Mouse (Mus musculus): ENCODE data around the gene Hpse. TPM values are rescaled to one million over a fixed set of nuclear protein-coding genes. Genes with fewer than 3 reads are reported as not detected.

The Hpse gene
- polyA plus RNA-seq, 1 experiment from 2014 or later, result 1.7 TPM

- H3K4me1 ChIP-seq (ENCODE audit: control insufficient read depth, insufficient read depth, low read length), result no peaks in the 10 kb centered on the region
- peaks cover 4% of the 10 kb centered on the region for H3K36me3 ChIP-seq (ENCODE audit: control insufficient read depth, insufficient read depth, low read length)
- DNase-seq (ENCODE audit: low spot score) (no peak), ATAC-seq (ENCODE audit: insufficient read depth, low FRiP score, low TSS enrichment) (no peak)
- H3K9me3 ChIP-seq (ENCODE audit: control insufficient read depth, low read length), result no peaks in the 10 kb centered on the region
- no peak overlapping the region for H3K9ac ChIP-seq (ENCODE audit: low read length)
- no peaks in the 10 kb centered on the region for H3K27me3 ChIP-seq (ENCODE audit: control insufficient read depth, insufficient read depth, low read length)
- WGBS, result 88% methylated on average over 6 of the region's 6 CpGs
- H3K4me3 ChIP-seq (ENCODE audit: low read depth, low read length), result no peak overlapping the region
- no peak overlapping the region for H3K4me2 ChIP-seq (ENCODE audit: low read depth)
- H3K27ac ChIP-seq (ENCODE audit: low read depth, low read length), result no peak overlapping the region
Measured at GRCm38 (mm10) chr5:100658460-100658859, 61.1 kb downstream of the Hpse start.

DNA sequence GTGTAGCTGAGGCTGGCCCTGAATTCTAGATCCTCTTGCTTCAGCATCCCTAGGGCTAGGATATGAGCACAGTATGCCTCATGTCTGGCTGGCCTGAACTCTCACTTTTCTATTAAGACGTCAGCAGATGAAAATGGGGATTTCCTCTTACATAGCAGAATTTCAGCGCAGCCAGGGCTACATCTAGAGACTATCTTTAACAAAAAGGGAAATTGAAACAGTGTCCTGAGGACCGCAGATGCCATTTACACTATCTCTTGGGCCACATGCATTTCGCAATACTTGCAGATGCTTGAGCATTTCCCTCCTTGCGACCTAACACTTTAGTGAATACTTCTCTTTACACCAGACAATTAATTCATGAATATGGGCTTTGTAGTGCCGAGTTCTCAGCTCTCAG lies 63.2 kb downstream of the Hpse start:
- Histone ChIP-seq H3K36me3 (ENCODE audit: control insufficient read depth, insufficient read depth, low read length) (peaks cover 4% of the 10 kb centered on the region), H3K4me1 (ENCODE audit: control insufficient read depth, insufficient read depth, low read length) (no peaks in the 10 kb centered on the region), H3K4me3 (ENCODE audit: low read depth, low read length) (no peak overlapping the region), H3K4me2 (ENCODE audit: low read depth) (no peak overlapping the region), H3K9ac (ENCODE audit: low read length) (no peak overlapping the region), H3K27me3 (ENCODE audit: control insufficient read depth, insufficient read depth, low read length) (no peaks in the 10 kb centered on the region), H3K27ac (ENCODE audit: low read depth, low read length) (no peak overlapping the region), H3K9me3 (ENCODE audit: control insufficient read depth, low read length) (no peaks in the 10 kb centered on the region)
- ATAC-seq (ENCODE audit: insufficient read depth, low FRiP score, low TSS enrichment) (no peak), DNase-seq (ENCODE audit: low spot score) (no peak)
- WGBS, result 86% methylated on average over 6 of the region's 6 CpGs

GRCm38 (mm10) chr5:100652327-100652726 lies 67.2 kb downstream of the Hpse start:
- no peak for ATAC-seq (ENCODE audit: insufficient read depth, low FRiP score, low TSS enrichment)

GRCm38 (mm10) chr5:100651486-100651885 lies 68.0 kb downstream of the Hpse start:
- no peak for ATAC-seq (ENCODE audit: insufficient read depth, low FRiP score, low TSS enrichment)
- Histone ChIP-seq H3K9me3 (ENCODE audit: control insufficient read depth, low read length) (no peaks in the 10 kb centered on the region), H3K27ac (ENCODE audit: low read depth, low read length) (no peak overlapping the region), H3K4me1 (ENCODE audit: control insufficient read depth, insufficient read depth, low read length) (no peaks in the 10 kb centered on the region), H3K36me3 (ENCODE audit: control insufficient read depth, insufficient read depth, low read length) (no peaks in the 10 kb centered on the region; the same call in 1 of the 2 replicates), H3K4me3 (ENCODE audit: low read depth, low read length) (no peak overlapping the region), H3K27me3 (ENCODE audit: control insufficient read depth, insufficient read depth, low read length) (no peaks in the 10 kb centered on the region), H3K4me2 (ENCODE audit: low read depth) (no peak overlapping the region), H3K9ac (ENCODE audit: low read length) (no peak overlapping the region)
- 80% methylated on average over 10 of the region's 10 CpGs for WGBS
- DNase-seq (ENCODE audit: low spot score), result no peak

More at GRCm38 (mm10) chr5:100652327-100652726, 67.2 kb downstream of the Hpse start:
- no peak overlapping the region for H3K27ac ChIP-seq (ENCODE audit: low read depth, low read length)
- H3K4me2 ChIP-seq (ENCODE audit: low read depth), result no peak overlapping the region
- no peak for DNase-seq (ENCODE audit: low spot score)
- H3K9ac ChIP-seq (ENCODE audit: low read length), result no peak overlapping the region
- no peak overlapping the region for H3K4me3 ChIP-seq (ENCODE audit: low read depth, low read length)
- no peaks in the 10 kb centered on the region for H3K9me3 ChIP-seq (ENCODE audit: control insufficient read depth, low read length)
- no peaks in the 10 kb centered on the region for H3K27me3 ChIP-seq (ENCODE audit: control insufficient read depth, insufficient read depth, low read length)
- H3K36me3 ChIP-seq (ENCODE audit: control insufficient read depth, insufficient read depth, low read length), result no peaks in the 10 kb centered on the region; the same call in 1 of the 2 replicates
- WGBS, result 94% methylated on average over 9 of the region's 9 CpGs
- no peaks in the 10 kb centered on the region for H3K4me1 ChIP-seq (ENCODE audit: control insufficient read depth, insufficient read depth, low read length)

DNA sequence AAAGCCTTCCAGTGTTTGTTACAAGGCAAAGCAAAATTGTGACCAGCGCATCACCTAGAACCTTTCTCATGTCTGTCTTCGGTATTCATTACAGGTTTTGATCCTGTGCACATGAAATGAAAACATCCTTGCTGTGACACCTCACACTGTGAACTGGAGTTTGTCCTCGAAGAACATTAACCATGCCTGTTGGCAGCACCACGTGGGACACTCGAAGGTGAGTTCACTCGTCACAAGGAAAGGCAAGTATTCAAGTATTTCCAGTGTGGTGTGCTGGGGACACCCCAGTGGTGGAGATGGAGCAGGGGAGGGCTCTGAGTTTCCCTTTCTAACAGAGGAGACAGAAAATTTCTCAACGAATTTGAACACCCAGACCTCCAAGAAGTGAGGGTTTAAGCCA lies 68.5 kb downstream of the Hpse start:
- 89% methylated on average over 7 of the region's 7 CpGs for WGBS

GRCm38 (mm10) chr5:100648546-100648945 lies 71.0 kb downstream of the Hpse start:
- Histone ChIP-seq H3K27me3 (ENCODE audit: control insufficient read depth, insufficient read depth, low read length) (no peaks in the 10 kb centered on the region), H3K4me1 (ENCODE audit: control insufficient read depth, insufficient read depth, low read length) (no peaks in the 10 kb centered on the region)
- WGBS, result 54% methylated on average over 6 of the region's 6 CpGs

More for the DNA sequence above, 68.5 kb downstream of the Hpse start:
- Histone ChIP-seq H3K4me3 (ENCODE audit: low read depth, low read length) (no peak overlapping the region), H3K9me3 (ENCODE audit: control insufficient read depth, low read length) (no peaks in the 10 kb centered on the region), H3K4me1 (ENCODE audit: control insufficient read depth, insufficient read depth, low read length) (no peaks in the 10 kb centered on the region), H3K36me3 (ENCODE audit: control insufficient read depth, insufficient read depth, low read length) (no peaks in the 10 kb centered on the region; the same call in 1 of the 2 replicates), H3K27ac (ENCODE audit: low read depth, low read length) (no peak overlapping the region), H3K4me2 (ENCODE audit: low read depth) (no peak overlapping the region), H3K9ac (ENCODE audit: low read length) (no peak overlapping the region), H3K27me3 (ENCODE audit: control insufficient read depth, insufficient read depth, low read length) (no peaks in the 10 kb centered on the region)
- DNase-seq (ENCODE audit: low spot score) (no peak), ATAC-seq (ENCODE audit: insufficient read depth, low FRiP score, low TSS enrichment) (no peak)

GRCm38 (mm10) chr5:100648046-100648445 lies 71.5 kb downstream of the Hpse start:
- H3K9ac ChIP-seq (ENCODE audit: low read length), result no peak overlapping the region
- H3K27me3 ChIP-seq (ENCODE audit: control insufficient read depth, insufficient read depth, low read length), result no peaks in the 10 kb centered on the region
- no peak overlapping the region for H3K4me3 ChIP-seq (ENCODE audit: low read depth, low read length)
- no peak for DNase-seq (ENCODE audit: low spot score)
- no peaks in the 10 kb centered on the region for H3K4me1 ChIP-seq (ENCODE audit: control insufficient read depth, insufficient read depth, low read length)
- no peaks in the 10 kb centered on the region for H3K36me3 ChIP-seq (ENCODE audit: control insufficient read depth, insufficient read depth, low read length)
- no peaks in the 10 kb centered on the region for H3K9me3 ChIP-seq (ENCODE audit: control insufficient read depth, low read length)
- no peak overlapping the region for H3K27ac ChIP-seq (ENCODE audit: low read depth, low read length)
- WGBS, result 71% methylated on average over 10 of the region's 10 CpGs
- no peak overlapping the region for H3K4me2 ChIP-seq (ENCODE audit: low read depth)
- no peak for ATAC-seq (ENCODE audit: insufficient read depth, low FRiP score, low TSS enrichment)

More at GRCm38 (mm10) chr5:100648546-100648945, 71.0 kb downstream of the Hpse start:
- DNase-seq (ENCODE audit: low spot score) (no peak), ATAC-seq (ENCODE audit: insufficient read depth, low FRiP score, low TSS enrichment) (no peak)
- H3K27ac ChIP-seq (ENCODE audit: low read depth, low read length), result no peak overlapping the region
- no peak overlapping the region for H3K4me2 ChIP-seq (ENCODE audit: low read depth)
- no peak overlapping the region for H3K9ac ChIP-seq (ENCODE audit: low read length)
- no peaks in the 10 kb centered on the region for H3K9me3 ChIP-seq (ENCODE audit: control insufficient read depth, low read length)
- H3K4me3 ChIP-seq (ENCODE audit: low read depth, low read length), result no peak overlapping the region
- H3K36me3 ChIP-seq (ENCODE audit: control insufficient read depth, insufficient read depth, low read length), result no peaks in the 10 kb centered on the region

- WGBS, result 83% methylated on average over 4 of the region's 4 CpGs
- no peak overlapping the region for H3K27ac ChIP-seq (ENCODE audit: low read depth, low read length)
- DNase-seq (ENCODE audit: low spot score), result no peak
Measured at GRCm38 (mm10) chr5:100646558-100646957, 73.0 kb downstream of the Hpse start.

DNA sequence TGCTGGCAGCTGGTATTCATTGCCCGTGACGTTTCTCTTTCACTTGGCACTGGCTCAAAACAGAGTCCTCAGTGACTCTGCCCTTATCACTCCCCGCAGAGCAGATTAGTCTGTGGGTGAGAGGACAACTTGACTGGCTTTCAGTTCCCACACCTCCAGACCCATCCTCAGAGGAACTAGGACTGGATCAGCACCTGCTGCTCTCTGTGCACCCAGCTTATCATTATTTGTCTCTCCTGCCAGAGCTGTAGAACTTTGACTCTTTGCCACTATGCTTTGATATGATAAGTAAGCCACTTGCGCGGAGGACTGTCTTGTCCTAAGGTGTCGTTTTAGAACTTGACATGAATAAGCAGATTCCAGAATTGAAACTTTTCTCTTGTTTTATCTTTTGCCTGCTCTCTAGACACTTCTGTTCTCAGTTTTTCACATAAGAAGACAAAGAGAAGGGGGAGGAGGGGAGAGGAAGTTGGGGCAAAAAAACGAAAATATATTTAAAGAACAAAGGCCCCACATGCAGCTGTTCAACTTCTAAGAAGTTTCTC lies 75.5 kb downstream of the Hpse start:
- H3K4me2 ChIP-seq (ENCODE audit: low read depth), result no peak overlapping the region
- H3K4me3 ChIP-seq (ENCODE audit: low read depth, low read length), result no peak overlapping the region
- no peak overlapping the region for H3K27ac ChIP-seq (ENCODE audit: low read depth, low read length)
- H3K36me3 ChIP-seq (ENCODE audit: control insufficient read depth, insufficient read depth, low read length), result no peaks in the 10 kb centered on the region
- no peak for ATAC-seq (ENCODE audit: insufficient read depth, low FRiP score, low TSS enrichment)
- H3K9me3 ChIP-seq (ENCODE audit: control insufficient read depth, low read length), result no peaks in the 10 kb centered on the region
- no peak overlapping the region for H3K9ac ChIP-seq (ENCODE audit: low read length)
- H3K27me3 ChIP-seq (ENCODE audit: control insufficient read depth, insufficient read depth, low read length), result no peaks in the 10 kb centered on the region
- WGBS, result 87% methylated on average over 7 of the region's 7 CpGs
- H3K4me1 ChIP-seq (ENCODE audit: control insufficient read depth, insufficient read depth, low read length), result no peaks in the 10 kb centered on the region
- no peak for DNase-seq (ENCODE audit: low spot score)

More at GRCm38 (mm10) chr5:100646558-100646957, 73.0 kb downstream of the Hpse start:
- no peaks in the 10 kb centered on the region for H3K27me3 ChIP-seq (ENCODE audit: control insufficient read depth, insufficient read depth, low read length)
- H3K36me3 ChIP-seq (ENCODE audit: control insufficient read depth, insufficient read depth, low read length), result no peaks in the 10 kb centered on the region
- H3K9me3 ChIP-seq (ENCODE audit: control insufficient read depth, low read length), result no peaks in the 10 kb centered on the region
- H3K4me2 ChIP-seq (ENCODE audit: low read depth), result no peak overlapping the region
- no peak overlapping the region for H3K9ac ChIP-seq (ENCODE audit: low read length)
- ATAC-seq (ENCODE audit: insufficient read depth, low FRiP score, low TSS enrichment), result no peak
- no peaks in the 10 kb centered on the region for H3K4me1 ChIP-seq (ENCODE audit: control insufficient read depth, insufficient read depth, low read length)
- no peak overlapping the region for H3K4me3 ChIP-seq (ENCODE audit: low read depth, low read length)

Measured in neural tube, embryonic 11.5 days (tissue).